Mouse (Mus musculus) olfactory bulb, adult 2 months (tissue): Measurements from ENCODE around the gene Pam. TPM values are rescaled to one million over a fixed set of nuclear protein-coding genes. Genes with fewer than 3 reads are reported as not detected.

Experiments
- H3K27ac ChIP-seq: fragments of 200-500 bp; 2 replicates; pipeline ENCODE4 v1.5.1; 2012; ENCODE audit warnings: low read depth, low read length; ENCODE audit not compliant: insufficient read depth
- H3K4me1 ChIP-seq: fragments of 200-500 bp; 2 replicates; pipeline ENCODE4 v1.6.1; 2012; ENCODE audit warnings: low read length; ENCODE audit not compliant: control insufficient read depth, insufficient read depth
- H3K4me3 ChIP-seq: fragments of 200-500 bp; 2 replicates; pipeline ENCODE4 v1.5.1; 2012; ENCODE audit warnings: mild to moderate bottlenecking, low read depth, low read length, moderate library complexity; ENCODE audit not compliant: insufficient read depth
- CTCF ChIP-seq: fragments of 200-500 bp; IDR thresholded peaks from 2 replicates; pipeline ENCODE4 v1.5.1; 2012; ENCODE audit warnings: low read depth, mild to moderate bottlenecking, low read length, moderate library complexity; ENCODE audit not compliant: insufficient read depth
- POLR2A ChIP-seq: fragments of 200-500 bp; IDR thresholded peaks from 2 replicates; pipeline ENCODE4 v1.6.1; 2012; ENCODE audit warnings: mild to moderate bottlenecking, low read depth, low read length, moderate library complexity; ENCODE audit not compliant: insufficient read depth
- WGBS: fragments of 180-500 bp; shearing (Covaris S2); methylation state at CpG from one replicate; pipeline ENCODE4 v1.1.7; 2018; 5-methylcytosine and 5-hydroxymethylcytosine counted together
- polyA plus RNA-seq: library from polyadenylated mRNA; stranded (reverse); fragments of >200 nt; gene quantifications from 2 replicates; pipeline ENCODE4 v1.2.4, GENCODE M21; 2012; ENCODE audit warnings: low replicate concordance; ENCODE audit not compliant: missing spikeins, insufficient read depth, insufficient read length

The Pam gene
- polyA plus RNA-seq, 1 experiment: not detected

DNA sequence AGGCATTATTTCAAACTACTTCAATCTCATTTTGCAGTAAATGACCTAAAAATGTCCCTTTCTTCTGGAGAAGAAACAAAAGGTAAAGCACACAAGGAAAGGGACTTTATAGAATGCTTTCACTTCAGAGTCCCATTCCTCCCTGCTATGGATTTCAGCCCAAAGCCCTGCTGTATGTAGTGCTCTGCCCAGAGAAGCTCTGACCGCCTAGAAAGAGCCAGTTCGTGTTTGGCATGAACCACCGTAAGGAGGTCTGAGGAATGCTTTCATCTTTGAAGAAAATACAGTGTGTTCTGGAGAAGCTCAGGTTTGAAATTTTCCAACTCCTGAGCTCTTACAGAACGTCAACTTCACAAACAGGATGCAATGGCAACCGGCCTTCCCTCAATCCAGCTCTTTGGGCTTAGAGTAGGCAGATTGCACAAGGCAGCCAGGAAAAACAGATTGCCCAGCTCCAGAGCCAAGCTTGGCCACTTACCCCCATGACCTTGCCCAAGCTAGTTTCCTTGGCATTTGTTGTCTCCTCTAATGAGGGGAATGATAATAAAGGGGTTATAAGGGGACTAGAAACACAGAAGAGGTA lies 24.6 kb downstream of the Pam start:
- WGBS: 77% methylated on average over 5 of the region's 5 CpGs
- H3K4me3 ChIP-seq: no peak overlapping the region

GRCm38 (mm10) chr1:98068177-98068576 lies 27.3 kb downstream of the Pam start:
- no peak overlapping the region for H3K27ac ChIP-seq
- TF ChIP-seq POLR2A (no peak), CTCF (no peak)
- no peak overlapping the region for H3K4me3 ChIP-seq
- no peaks in the 10 kb centered on the region for H3K4me1 ChIP-seq
- WGBS: 98% methylated on average over 4 of the region's 4 CpGs

More for the DNA sequence above, 24.6 kb downstream of the Pam start:
- H3K27ac ChIP-seq: no peak overlapping the region
- no peak for TF ChIP-seq POLR2A
- TF ChIP-seq CTCF: no peak
- no peaks in the 10 kb centered on the region for H3K4me1 ChIP-seq

DNA sequence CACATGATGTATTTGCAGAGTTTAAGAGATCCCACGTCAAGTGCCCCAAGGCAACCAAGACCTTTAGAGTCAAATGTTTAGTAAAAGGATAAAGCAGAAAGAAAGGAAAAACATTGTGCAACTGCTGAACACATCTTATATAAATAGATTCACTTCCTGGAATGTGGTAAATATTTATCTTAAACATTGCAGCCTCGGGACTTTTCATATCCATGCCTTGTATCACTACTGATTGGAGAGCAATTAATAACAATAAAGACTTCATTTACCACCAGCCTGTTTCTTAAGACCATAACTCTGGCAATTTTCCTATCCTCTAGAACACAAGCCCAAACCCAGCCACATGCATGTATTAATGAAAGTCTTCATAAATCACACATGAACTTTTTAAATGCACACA lies 33.4 kb downstream of the Pam start:
- H3K4me1 ChIP-seq: no peaks in the 10 kb centered on the region
- WGBS: 80% methylated on average over 2 of the region's 2 CpGs
- TF ChIP-seq POLR2A (no peak), CTCF (no peak)

DNA sequence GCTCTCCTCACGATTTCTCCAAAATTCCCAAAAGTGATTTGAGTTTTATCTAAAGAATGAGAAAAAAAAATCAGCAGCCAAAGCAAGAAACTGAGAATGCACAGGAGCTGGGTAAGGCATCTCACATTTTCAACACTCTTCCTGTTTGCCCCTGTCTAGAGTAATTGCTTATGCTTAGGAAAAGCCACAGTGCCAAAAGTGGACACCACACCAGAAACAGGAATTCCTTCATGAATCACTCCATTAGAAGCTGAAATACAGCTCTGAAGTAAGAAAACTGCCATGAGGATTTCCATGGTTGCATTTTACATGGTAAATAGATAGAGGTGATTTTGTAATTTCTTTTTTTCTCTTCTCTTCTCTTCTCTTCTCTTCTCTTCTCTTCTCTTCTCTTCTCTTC lies 36.0 kb downstream of the Pam start:
- 93% methylated on average over 1 of the region's 1 CpGs for WGBS

More for the DNA sequence above, 33.4 kb downstream of the Pam start:
- Histone ChIP-seq H3K4me3 (no peak overlapping the region), H3K27ac (no peak overlapping the region)

GRCm38 (mm10) chr1:98056996-98057945 lies 38.2 kb downstream of the Pam start:
- TF ChIP-seq POLR2A: no peak
- TF ChIP-seq CTCF: no peak
- 69% methylated on average over 11 of the region's 11 CpGs for WGBS
- Histone ChIP-seq H3K4me1 (no peaks in the 10 kb centered on the region), H3K27ac (no peak overlapping the region), H3K4me3 (no peak overlapping the region)

More for the DNA sequence above, 36.0 kb downstream of the Pam start:
- no peak overlapping the region for H3K27ac ChIP-seq
- no peak for TF ChIP-seq POLR2A
- TF ChIP-seq CTCF: no peak
- no peak overlapping the region for H3K4me3 ChIP-seq
- H3K4me1 ChIP-seq: no peaks in the 10 kb centered on the region

GRCm38 (mm10) chr1:98056277-98056676 lies 39.2 kb downstream of the Pam start:
- TF ChIP-seq CTCF (no peak), POLR2A (no peak)
- H3K27ac ChIP-seq: no peak overlapping the region
- 45% methylated on average over 6 of the region's 6 CpGs for WGBS
- H3K4me1 ChIP-seq: no peaks in the 10 kb centered on the region
- H3K4me3 ChIP-seq: no peak overlapping the region

DNA sequence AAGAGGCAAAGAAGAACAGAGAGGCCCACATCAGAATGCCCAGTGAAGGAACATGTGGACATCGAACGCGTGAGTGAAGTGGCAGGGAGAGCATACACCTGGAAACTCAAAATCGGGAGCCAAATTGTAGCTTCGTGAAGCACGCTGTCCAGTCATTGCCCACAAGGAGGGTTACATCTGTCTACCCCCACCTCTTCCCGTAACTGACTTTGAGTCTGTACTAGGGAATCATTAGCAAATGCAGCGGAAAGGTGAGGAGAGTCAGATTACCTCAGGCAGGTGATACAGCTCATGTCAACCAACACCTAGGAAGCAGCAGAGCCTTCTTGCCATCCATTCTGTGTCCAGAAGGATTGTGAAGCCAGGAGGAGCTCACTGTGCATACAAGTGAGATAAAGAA lies 39.9 kb downstream of the Pam start:
- TF ChIP-seq CTCF (no peak), POLR2A (no peak)
- Histone ChIP-seq H3K4me3 (no peak overlapping the region), H3K4me1 (no peaks in the 10 kb centered on the region), H3K27ac (no peak overlapping the region)
- 98% methylated on average over 8 of the region's 8 CpGs for WGBS

- 90% methylated on average over 3 of the region's 3 CpGs for WGBS
- TF ChIP-seq CTCF (no peak), POLR2A (no peak)
- H3K27ac ChIP-seq: no peak overlapping the region
- no peak overlapping the region for H3K4me3 ChIP-seq
- H3K4me1 ChIP-seq: peaks cover 3% of the 10 kb centered on the region; the same call in 1 of the 2 replicates
Observed at GRCm38 (mm10) chr1:98053994-98054393, 41.5 kb downstream of the Pam start.

DNA sequence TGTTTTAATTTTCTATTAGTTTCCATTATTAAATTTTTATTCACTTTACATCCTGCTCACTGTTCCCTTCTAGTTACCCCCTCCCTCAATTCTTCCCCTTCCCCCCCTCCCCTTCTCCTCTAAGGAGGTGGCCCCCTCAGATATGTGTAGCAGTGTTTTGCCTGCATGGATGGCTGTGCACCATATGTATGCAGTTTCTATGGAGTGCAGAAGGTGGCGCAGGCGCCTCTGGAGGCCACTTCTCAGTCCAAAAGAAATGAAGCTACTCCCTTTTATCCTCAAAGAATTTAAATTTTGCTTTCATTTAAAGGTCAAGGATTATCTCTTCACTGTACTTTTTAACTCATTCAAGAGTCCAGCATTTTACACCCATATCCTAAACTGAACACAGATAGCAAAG lies 42.0 kb downstream of the Pam start:
- TF ChIP-seq CTCF: no peak
- 91% methylated on average over 2 of the region's 2 CpGs for WGBS
- no peak overlapping the region for H3K27ac ChIP-seq
- H3K4me3 ChIP-seq: no peak overlapping the region
- H3K4me1 ChIP-seq: peaks cover 3% of the 10 kb centered on the region; the same call in 1 of the 2 replicates
